Mouse (Mus musculus) midbrain, embryonic 16.5 days (tissue): Measurements from ENCODE around the gene Frmpd3. TPM values are rescaled to one million over a fixed set of nuclear protein-coding genes. Genes with fewer than 3 reads are reported as not detected.

ENCODE experiments used
- ATAC-seq: fragments of 200-750 bp; cut with Nextera tagmentation; 2 replicates; pipeline ENCODE4 v1.8.0; 2017; ENCODE audit warnings: moderate TSS enrichment
- H3K27ac ChIP-seq: fragments of 300-500 bp; sonication (generic); 2 replicates; pipeline ENCODE4 v1.5.1; 2014; ENCODE audit warnings: mild to moderate bottlenecking, low read length, mixed read lengths
- H3K27me3 ChIP-seq: fragments of 300-500 bp; sonication (generic); 2 replicates; pipeline ENCODE4 v1.6.1; 2014; ENCODE audit warnings: low read depth, low read length, mixed read lengths; ENCODE audit not compliant: control insufficient read depth, insufficient read depth
- H3K36me3 ChIP-seq: fragments of 300-500 bp; sonication (generic); 2 replicates; pipeline ENCODE4 v1.6.1; 2014; ENCODE audit warnings: mild to moderate bottlenecking, low read length, moderate library complexity, mixed read lengths; ENCODE audit not compliant: control insufficient read depth, insufficient read depth
- H3K4me1 ChIP-seq: fragments of 300-500 bp; sonication (generic); 2 replicates; pipeline ENCODE4 v1.6.1; 2014; ENCODE audit warnings: mild to moderate bottlenecking, low read length, mixed read lengths; ENCODE audit not compliant: control insufficient read depth, insufficient read depth
- H3K4me2 ChIP-seq: fragments of 300-500 bp; sonication (generic); 2 replicates; pipeline ENCODE4 v1.6.1; 2014; ENCODE audit warnings: mild to moderate bottlenecking, low read length, mixed read lengths
- H3K4me3 ChIP-seq: fragments of 300-500 bp; sonication (generic); 2 replicates; pipeline ENCODE4 v1.5.1; 2014; ENCODE audit warnings: low read depth, mild to moderate bottlenecking, low read length, moderate library complexity, mixed read lengths
- H3K9ac ChIP-seq: fragments of 300-500 bp; sonication (generic); 2 replicates; pipeline ENCODE4 v1.6.1; 2014; ENCODE audit warnings: low read depth, low read length, mixed read lengths
- H3K9me3 ChIP-seq: fragments of 300-500 bp; sonication (generic); replicated peaks from 2 replicates; pipeline ENCODE4 v1.6.1; 2014; ENCODE audit warnings: mild to moderate bottlenecking, low read length, mixed read lengths; ENCODE audit not compliant: control insufficient read depth, poor library complexity, severe bottlenecking
- WGBS: fragments of 180-500 bp; shearing (Covaris S2); extraction: QIAGEN DNeasy Blood & Tissue Kit; methylation state at CpG from one replicate; pipeline ENCODE4 v1.1.7; 2014; 5-methylcytosine and 5-hydroxymethylcytosine counted together
- polyA plus RNA-seq: library from polyadenylated mRNA; unstranded; fragments of >200 nt; fragmentation: Nextera tagmentation; extraction: Ambion mirVana; gene quantifications from 2 replicates; pipeline ENCODE4 v1.2.1, GENCODE M21; 2015

Gene Frmpd3
- polyA plus RNA-seq, 1 experiment from 2014 or later: 5.2 TPM

DNA sequence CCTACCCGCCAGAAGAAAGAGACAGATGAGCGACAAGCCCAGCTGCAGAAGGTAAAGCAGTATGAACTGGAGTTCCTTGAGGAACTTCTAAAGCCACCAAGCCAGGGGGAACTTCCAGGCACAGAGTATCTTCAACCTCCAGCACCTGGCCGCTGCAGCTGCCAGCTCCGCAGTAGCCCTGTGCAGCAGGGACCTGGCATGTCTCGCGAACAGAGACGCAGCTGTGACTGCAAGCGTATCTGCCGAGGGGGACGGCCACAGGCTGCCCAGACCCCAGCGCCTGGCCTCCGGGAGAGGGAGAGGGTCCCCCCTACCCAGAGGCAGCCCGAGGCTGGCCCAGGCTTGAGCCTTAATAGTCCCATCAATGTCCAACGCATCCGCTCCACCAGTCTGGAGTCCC lies 89.9 kb downstream of the Frmpd3 start:
- no peak for ATAC-seq
- no peak overlapping the region for H3K27ac ChIP-seq
- 90% methylated on average over 15 of the region's 15 CpGs for WGBS

DNA sequence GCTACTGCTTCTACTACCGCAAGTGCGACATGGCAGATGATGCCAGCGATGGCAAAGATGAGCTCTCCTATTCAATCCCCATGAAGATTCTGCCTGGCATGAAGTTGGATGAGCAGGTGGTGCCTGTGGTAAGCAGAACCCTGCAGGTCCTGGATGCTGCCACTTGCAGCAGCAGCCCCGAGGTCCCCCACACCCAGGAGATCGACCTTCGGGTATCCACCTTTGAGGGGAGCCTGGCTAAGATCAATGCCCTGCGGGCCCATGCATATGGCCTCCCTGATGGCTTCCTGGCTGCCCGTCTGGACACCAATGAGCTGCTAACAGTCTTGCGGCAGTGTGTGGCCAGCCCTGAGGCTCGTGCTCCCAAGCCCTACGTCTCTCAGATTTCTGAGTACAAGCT lies 90.7 kb downstream of the Frmpd3 start:
- no peak overlapping the region for H3K4me3 ChIP-seq
- H3K36me3 ChIP-seq: no peaks in the 10 kb centered on the region
- no peak overlapping the region for H3K27ac ChIP-seq
- no peaks in the 10 kb centered on the region for H3K9me3 ChIP-seq
- 88% methylated on average over 11 of the region's 11 CpGs for WGBS
- H3K27me3 ChIP-seq: no peaks in the 10 kb centered on the region; the same call in 1 of the 2 replicates
- H3K4me1 ChIP-seq: no peaks in the 10 kb centered on the region
- no peak overlapping the region for H3K9ac ChIP-seq
- H3K4me2 ChIP-seq: no peak overlapping the region
- no peak for ATAC-seq

More for the DNA sequence above, 89.9 kb downstream of the Frmpd3 start:
- no peak overlapping the region for H3K4me3 ChIP-seq
- H3K9me3 ChIP-seq: no peaks in the 10 kb centered on the region
- H3K4me2 ChIP-seq: no peak overlapping the region
- H3K27me3 ChIP-seq: no peaks in the 10 kb centered on the region; the same call in 1 of the 2 replicates
- H3K4me1 ChIP-seq: no peaks in the 10 kb centered on the region
- no peaks in the 10 kb centered on the region for H3K36me3 ChIP-seq
- no peak overlapping the region for H3K9ac ChIP-seq

DNA sequence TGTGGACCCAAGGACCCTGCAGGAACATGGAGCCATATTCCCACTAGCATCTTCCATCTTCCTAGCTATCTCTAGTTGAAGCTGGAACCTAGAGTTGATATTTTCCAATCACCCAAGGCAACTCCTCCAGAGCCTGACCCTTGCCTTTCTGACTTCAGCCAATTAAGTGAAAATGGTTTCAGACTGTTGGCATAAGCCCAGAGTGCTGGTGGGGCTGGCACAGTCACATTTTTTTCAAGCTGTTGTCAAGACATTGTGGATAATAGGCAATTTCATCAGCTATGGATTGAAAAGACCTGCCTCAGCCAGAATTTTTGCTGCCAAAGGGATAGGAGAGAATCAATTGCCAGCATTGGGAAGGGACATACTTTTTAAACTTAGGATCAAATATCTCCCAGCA lies 95.8 kb downstream of the Frmpd3 start:
- no peaks in the 10 kb centered on the region for H3K4me1 ChIP-seq
- H3K27ac ChIP-seq: no peak overlapping the region
- H3K36me3 ChIP-seq: no peaks in the 10 kb centered on the region
- no peaks in the 10 kb centered on the region for H3K9me3 ChIP-seq
- ATAC-seq: no peak
- no peak overlapping the region for H3K9ac ChIP-seq
- no peaks in the 10 kb centered on the region; the same call in none of the 2 replicates for H3K27me3 ChIP-seq
- no peak overlapping the region for H3K4me3 ChIP-seq
- H3K4me2 ChIP-seq: no peak overlapping the region

DNA sequence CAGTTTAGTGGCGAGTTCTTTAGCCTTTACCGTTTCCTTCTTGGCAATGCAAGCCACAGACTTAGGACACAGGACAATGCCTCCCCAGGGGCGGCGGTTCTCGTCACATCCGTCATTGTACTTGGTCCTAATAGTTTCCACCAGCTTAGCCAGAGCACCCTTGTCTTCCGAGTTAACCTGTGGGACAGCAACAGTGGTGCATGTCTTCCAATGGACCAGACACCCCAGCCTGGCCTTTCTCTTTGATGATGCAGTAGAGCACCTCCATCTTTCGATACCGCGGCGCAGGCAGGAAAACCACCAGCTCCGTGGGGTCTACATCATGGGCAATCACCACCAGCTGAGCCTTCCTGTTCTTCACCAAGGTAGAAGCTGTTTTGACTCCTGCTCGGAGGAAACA lies 103.5 kb downstream of the Frmpd3 start:
- WGBS: 69% methylated on average over 13 of the region's 13 CpGs
- Histone ChIP-seq H3K4me2 (no peak overlapping the region), H3K27ac (no peak overlapping the region), H3K9me3 (no peaks in the 10 kb centered on the region), H3K9ac (no peak overlapping the region), H3K4me3 (no peak overlapping the region), H3K27me3 (no peaks in the 10 kb centered on the region; the same call in 1 of the 2 replicates), H3K36me3 (no peaks in the 10 kb centered on the region), H3K4me1 (no peaks in the 10 kb centered on the region)
- ATAC-seq: no peak

DNA sequence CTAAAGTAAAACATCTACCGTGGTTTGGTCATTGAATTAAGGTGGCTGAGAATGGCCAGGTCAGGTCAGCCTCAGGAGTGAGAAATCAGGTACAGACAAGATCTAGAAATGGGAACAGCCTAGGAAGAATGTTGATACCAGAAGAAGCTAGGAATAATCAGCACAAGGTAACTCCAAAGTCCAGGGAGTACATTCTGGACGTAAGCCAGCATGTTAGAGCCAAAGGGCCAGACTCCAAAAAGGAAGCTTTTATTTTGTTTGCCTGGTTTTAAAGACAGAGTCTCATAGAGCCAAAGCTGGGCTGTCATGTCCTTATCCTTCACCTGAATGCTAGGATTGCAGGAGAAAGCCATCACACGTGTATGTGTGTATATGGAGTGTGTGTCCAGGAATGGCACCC lies 108.0 kb downstream of the Frmpd3 start:
- H3K4me1 ChIP-seq: no peaks in the 10 kb centered on the region
- H3K36me3 ChIP-seq: no peaks in the 10 kb centered on the region
- H3K4me3 ChIP-seq: no peak overlapping the region
- no peak overlapping the region for H3K4me2 ChIP-seq
- no peaks in the 10 kb centered on the region; the same call in 1 of the 2 replicates for H3K27me3 ChIP-seq
- no peak overlapping the region for H3K9ac ChIP-seq
- no peak for ATAC-seq
- no peak overlapping the region for H3K27ac ChIP-seq
- H3K9me3 ChIP-seq: no peaks in the 10 kb centered on the region
- 83% methylated on average over 3 of the region's 3 CpGs for WGBS

- Histone ChIP-seq H3K27me3 (no peaks in the 10 kb centered on the region), H3K4me3 (peak within 1 kb of the TSS; percentile 59), H3K9me3 (no peaks in the 10 kb centered on the region), H3K27ac (peak within 1 kb of the TSS; percentile 64), H3K4me2 (peak within 1 kb of the TSS; percentile 53), H3K9ac (peak within 1 kb of the TSS; percentile 69), H3K4me1 (no peaks in the 10 kb centered on the region), H3K36me3 (no peaks in the 10 kb centered on the region)
- 15% methylated on average over 26 of the region's 26 CpGs for WGBS
- ATAC-seq: peak; percentile 97
Measured at GRCm38 (mm10) chrX:140456279-140456731, 114.2 kb downstream of the Frmpd3 start, which contains the start of gene Prps1. Gene Prps1 (plus strand): TSS chrX:140456613.

- H3K4me3 ChIP-seq: peak overlapping the region; percentile 59
- ATAC-seq: peak; percentile 68
- 18% methylated on average over 39 of the region's 39 CpGs for WGBS
- peak overlapping the region; percentile 64 for H3K27ac ChIP-seq
- H3K9me3 ChIP-seq: no peaks in the 10 kb centered on the region
- no peaks in the 10 kb centered on the region for H3K36me3 ChIP-seq
- no peaks in the 10 kb centered on the region for H3K27me3 ChIP-seq
- peak overlapping the region; percentile 53 for H3K4me2 ChIP-seq
- H3K4me1 ChIP-seq: no peaks in the 10 kb centered on the region
- peak overlapping the region; percentile 69 for H3K9ac ChIP-seq
Measured at GRCm38 (mm10) chrX:140456751-140457491, 114.9 kb downstream of the Frmpd3 start.

DNA sequence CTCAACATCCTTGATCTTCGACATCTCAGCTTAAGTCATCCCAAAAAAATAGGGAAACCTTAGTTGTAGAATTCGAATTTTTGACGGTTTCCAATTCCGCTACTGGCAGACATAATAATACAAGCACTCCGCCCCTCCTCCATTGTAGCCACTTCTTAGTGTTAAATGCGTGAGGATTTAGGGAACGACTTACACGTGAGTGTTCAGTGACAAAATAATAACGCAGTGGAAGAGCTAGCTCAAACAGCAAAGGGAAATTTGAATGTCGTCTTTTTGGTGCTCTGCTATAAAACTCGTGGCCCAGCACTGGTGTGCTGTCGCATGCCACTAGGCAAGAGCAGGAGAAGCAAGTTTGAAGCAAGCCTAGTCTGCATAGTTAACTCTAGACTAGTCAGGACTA lies 115.4 kb downstream of the Frmpd3 start:
- WGBS: 23% methylated on average over 12 of the region's 12 CpGs
- no peaks in the 10 kb centered on the region for H3K4me1 ChIP-seq
- ATAC-seq: peak; percentile 15; the same call in 1 of the 2 replicates
- peak overlapping the region; percentile 53 for H3K4me2 ChIP-seq
- H3K27ac ChIP-seq: 0 out of 2 replicates have a peak overlapping the region, but pooled peaks have one; percentile 64
- peak overlapping the region; percentile 59 for H3K4me3 ChIP-seq
- peak overlapping the region; percentile 69 for H3K9ac ChIP-seq
- H3K27me3 ChIP-seq: no peaks in the 10 kb centered on the region
- H3K36me3 ChIP-seq: no peaks in the 10 kb centered on the region
- H3K9me3 ChIP-seq: no peaks in the 10 kb centered on the region

GRCm38 (mm10) chrX:140478231-140478630 lies 136.2 kb downstream of the Frmpd3 start:
- no peak overlapping the region for H3K9ac ChIP-seq
- H3K36me3 ChIP-seq: no peaks in the 10 kb centered on the region
- no peak for ATAC-seq
- WGBS: 97% methylated on average over 6 of the region's 6 CpGs
- H3K9me3 ChIP-seq: no peaks in the 10 kb centered on the region
- no peak overlapping the region for H3K4me2 ChIP-seq
- H3K4me1 ChIP-seq: no peaks in the 10 kb centered on the region
- no peak overlapping the region for H3K27ac ChIP-seq
- H3K27me3 ChIP-seq: peaks cover 2% of the 10 kb centered on the region; the same call in 1 of the 2 replicates
- H3K4me3 ChIP-seq: no peak overlapping the region
